Mouse (Mus musculus) lung, adult 18-20 months (tissue): ENCODE data around the gene Snapc3.
A peak's percentile ranks its signal among the peaks of the same experiment; 100 is the strongest.

Experiments
- DNase-seq, 2 experiments: peaks; one replicate each; pipeline ENCODE4 v3.0.0; 2022; ENCODE audit warnings: mixed read lengths in 2 of 2

Snapc3 gene

DNA sequence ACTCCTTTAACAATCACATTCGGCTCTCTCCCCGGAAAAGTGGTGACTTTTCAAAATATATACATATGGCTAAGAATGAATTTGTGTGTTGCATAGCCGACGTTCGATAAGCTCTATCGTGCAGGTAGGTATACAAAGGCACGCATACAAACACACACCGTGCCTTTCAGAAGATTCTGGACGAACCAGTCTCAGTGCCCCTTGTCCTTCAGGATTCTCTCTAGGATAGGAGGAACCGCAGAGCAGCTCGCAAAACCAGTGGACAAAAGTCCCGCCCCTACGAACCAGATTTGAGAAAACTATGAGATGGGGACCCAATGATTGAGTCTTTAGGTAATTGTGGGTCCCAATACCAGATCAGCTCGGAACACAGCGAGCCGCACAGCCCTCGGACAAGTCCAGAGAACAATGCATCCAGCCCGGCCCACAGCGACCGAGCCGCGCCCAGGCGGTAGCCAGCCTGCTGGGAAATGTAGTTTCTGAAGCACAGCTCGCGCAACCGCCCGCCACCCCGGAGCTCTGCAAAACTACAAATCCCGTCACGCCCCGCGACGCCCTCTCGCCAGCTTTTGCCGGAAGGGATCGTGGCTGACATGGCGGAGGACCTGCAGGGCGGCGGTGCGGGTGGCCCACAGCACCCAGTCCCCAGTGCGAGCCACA is at the start of gene Snapc3:
TSS of gene Snapc3 (plus strand) at position 565 of the 660 bp plus-strand sequence.
- DNase-seq: peak; percentile 96 to 97

DNA sequence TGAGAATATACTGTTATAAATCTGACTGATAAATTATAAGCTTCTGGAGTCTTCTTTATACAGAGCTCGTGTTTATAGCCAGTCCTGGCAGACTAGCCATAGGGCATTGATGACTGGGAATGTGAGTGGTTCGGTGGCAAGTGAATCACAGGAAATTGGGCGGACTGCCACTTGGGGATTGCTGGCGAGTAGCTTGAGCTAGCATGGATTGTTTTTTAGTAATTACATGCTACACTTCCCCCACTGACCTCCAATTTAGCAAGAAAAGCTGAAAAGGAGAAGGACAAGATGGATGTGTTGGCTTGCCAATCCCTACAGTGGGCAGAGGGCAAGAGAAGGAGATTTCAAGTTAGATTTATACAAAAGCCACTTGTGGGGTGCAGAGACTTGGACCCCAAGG is 44.1 kb upstream of the Snapc3 start:
- no peak for DNase-seq

DNA sequence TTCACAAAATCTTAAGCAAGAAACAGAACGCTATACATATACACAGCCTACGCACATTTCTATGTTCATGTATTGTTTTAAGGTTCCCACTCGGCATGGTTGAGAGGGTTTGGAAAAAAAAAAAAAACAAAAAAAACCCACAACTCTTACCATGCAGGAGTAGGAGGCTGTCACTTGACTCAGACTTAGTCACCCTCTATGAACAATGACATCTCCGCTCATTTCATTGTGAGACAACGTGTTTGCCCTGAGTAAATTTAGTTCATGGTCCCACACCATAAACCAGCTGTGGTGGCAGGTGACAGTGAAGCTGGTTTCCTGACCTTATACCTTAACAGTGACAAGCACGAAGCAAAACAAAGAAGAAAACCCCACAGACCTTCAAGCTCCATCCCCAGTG is 41.9 kb upstream of the Snapc3 start:
- no peak for DNase-seq

DNA sequence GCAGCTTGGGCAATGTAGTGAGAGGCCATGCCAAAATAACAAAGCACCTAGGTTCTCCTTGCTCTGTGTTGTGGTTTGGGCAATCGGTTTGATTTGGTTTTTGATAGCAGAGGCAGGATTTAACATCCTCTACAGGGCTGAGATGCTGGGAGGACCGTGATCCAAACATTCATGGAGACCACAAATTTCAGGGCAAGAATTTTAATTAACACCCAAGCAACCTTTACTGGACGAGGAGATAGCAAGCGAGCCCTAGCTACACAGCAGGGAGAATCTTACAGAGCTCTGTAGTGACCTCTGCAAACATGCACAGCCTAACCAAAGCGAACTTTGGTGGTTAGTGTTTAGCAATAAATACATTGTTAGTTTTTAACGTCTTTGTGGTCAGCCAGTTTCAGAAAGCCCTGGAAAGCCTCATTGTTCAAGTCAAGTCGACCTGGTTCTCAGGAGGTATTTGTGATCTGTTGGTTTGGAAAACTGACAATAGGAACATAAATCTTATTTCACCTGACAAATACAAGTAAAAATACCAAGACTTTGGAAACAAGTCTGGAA is 41.0 kb upstream of the Snapc3 start:
- DNase-seq: no peak

DNA sequence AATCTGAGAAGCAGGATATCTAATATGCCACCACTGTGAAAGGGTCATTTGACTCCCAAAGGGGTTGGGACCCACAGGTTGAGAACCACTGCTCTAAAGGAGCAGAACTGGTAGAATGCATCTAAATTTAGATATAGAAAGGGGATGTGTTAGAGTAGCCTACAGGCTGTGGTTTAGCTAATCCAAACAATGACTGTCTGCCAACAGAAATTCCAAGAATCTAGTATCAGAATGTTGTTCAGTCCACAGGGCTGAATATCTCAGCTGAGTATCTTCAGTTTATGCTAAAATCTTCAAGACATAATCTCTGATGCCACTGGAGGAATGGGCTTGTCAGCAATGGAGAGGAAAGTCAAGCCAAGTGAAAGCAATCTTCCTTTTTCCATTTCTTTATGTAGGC is 38.5 kb upstream of the Snapc3 start:
- no peak for DNase-seq

DNA sequence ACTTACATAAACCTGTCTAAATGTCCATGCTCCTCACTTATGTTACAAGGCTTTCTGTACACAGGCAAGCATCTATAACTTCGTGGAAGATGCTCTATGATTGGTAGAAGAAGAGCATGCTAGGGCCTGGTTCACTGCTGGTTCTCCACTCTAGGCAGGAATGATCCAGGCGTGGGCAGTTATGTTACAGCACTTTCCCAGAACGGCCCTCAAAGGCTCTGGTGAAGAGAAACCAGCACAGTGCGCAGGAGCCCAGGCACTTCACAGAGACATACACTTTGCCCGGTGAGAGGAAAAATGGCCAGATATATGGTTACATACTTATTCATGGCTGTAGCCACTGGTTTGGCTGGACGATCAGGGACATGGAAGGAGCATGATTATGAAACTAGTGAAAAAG is 37.8 kb upstream of the Snapc3 start:
- no peak for DNase-seq

DNA sequence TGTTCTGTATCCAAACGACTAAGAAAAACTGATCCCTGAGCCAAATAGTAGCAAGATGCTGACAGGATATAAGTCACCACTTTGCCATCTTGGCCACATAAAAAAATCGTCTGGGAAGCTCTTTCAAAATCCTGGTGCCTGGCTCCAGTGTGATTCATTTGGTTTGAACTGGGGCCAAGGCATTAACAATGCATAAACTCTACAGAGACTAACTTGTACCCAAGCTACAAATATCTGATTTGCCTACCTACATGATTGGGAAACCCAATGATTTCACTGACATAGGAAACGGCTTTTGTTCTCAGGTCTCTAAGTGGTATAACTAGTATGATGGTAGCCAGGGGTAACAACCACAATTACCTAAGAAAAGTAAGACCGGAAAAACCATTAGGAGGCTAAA is 37.3 kb upstream of the Snapc3 start:
- DNase-seq: peak; percentile 7 to 59

DNA sequence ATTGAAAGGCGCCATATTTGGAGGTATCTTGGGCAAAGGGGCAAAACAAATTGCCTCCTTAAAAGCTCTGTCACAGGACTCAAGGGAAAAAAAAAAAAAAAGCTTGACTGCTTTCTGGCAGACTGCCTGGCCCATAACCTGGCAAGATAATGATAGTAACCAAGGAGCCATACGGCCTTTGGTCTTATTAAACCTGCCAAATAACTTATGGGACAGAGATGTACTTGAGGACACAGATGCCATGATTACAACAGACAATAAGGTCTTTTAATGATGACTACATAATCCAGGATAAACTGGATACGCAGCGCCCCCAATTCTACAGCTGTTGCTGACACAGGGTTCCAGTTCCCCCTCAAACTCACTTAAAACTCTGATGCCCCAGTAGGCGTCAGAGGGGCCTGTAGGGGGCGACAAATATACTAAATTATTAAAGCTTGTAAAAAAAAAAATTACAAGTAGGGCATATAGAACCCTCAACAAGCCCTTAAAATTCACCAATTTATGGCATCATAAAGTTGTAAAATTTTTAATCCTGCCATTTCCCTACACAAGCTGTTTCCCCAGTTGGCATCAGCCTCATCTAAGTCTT is 33.5 kb upstream of the Snapc3 start:
- peak; percentile 15 to 33 for DNase-seq

DNA sequence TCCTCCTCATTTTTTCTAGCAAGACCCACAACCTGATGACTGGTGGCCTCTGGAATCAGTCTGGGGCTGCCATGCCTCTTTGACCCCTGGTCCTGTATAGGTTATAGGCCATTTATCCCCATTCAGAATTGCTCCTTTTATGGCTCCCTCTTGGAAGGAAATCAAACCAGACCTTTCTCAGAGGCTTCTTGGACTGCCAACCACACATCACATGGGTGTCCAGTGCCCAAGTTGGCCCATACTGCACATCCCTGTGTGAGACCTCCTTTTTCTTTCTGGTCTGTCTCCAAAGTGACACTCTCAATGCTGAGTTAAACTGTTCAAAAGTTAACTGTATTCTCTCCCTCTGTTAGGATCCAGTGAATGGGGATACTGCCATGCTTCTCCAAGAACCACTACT is 32.4 kb upstream of the Snapc3 start:
- DNase-seq: no peak

DNA sequence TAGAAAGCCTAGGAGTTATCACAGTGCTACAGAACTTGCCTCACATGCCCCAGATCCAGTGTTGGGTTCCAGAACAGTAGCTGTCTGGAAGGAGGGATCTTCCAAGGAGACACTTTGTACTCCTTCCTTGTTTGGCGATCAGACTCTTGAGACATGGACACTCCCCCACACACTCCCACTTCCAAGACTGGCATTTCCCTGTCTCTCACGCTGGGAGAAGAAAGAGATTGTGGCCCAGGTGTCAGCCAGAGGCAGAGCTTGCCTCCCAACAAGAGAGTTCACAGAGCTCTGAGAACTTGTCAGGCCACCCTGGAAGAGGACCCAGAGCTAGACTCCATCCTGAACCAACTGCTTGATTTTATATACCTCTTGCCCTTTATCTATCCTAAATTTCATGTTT is 27.0 kb upstream of the Snapc3 start:
- DNase-seq: no peak

DNA sequence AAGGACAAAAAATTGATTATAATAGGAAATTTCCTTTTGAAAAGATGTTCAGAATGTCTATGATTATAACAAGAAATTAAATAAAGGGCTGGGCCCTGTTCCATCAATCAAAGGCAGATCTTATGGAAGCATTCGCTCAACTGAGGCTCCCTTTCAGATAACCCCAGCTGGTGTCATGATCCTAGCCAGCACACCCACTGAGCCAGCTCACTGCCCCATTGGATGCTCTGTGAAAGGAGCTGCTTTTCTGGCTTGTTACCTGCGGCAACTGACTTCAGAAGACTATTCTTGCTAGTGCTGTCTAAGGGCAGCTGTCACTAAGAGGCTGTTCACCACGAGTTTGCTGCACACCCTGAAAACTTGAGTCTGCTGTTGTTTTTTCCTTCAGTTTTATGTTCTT is 25.6 kb upstream of the Snapc3 start:
- no peak for DNase-seq

DNA sequence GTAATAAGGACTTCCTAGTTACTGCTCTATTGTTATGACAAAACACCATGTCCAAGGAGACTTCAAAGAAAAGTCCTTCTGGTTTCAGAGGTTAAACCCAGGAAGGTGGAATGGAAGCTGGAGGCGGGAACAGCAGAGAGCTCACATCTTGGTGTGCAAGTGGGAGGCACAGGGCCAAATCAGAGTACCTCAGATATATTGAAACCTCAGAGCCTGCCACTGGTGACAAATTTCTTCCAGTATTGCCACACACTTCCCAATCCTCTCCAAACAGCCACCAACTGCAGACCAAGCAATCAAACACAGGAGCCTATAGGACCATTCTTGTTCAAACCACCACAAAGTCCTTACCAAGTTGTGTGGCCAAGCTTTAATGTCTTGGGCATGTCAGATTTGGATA is 23.8 kb upstream of the Snapc3 start:
- no peak for DNase-seq

DNA sequence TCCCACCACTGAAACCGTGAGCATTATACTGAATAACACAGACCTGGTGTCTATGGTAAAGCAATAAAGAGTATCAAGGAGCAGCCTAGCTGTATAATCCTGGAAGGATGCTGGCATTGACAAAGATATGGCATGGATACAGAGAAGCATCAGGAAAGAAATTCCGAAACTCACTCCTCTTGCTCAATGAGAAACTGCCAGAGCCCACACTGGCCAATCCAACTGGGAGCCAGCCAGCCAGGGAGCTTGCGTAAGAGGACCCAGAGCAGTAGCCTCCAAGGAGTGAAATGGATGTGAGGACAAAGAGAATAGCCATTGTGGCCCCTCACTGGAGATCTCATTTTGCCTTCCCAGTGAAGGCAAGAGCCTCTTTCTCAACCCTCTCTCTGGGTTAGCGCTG is 21.2 kb upstream of the Snapc3 start:
- peak; percentile 59 to 70 for DNase-seq

DNA sequence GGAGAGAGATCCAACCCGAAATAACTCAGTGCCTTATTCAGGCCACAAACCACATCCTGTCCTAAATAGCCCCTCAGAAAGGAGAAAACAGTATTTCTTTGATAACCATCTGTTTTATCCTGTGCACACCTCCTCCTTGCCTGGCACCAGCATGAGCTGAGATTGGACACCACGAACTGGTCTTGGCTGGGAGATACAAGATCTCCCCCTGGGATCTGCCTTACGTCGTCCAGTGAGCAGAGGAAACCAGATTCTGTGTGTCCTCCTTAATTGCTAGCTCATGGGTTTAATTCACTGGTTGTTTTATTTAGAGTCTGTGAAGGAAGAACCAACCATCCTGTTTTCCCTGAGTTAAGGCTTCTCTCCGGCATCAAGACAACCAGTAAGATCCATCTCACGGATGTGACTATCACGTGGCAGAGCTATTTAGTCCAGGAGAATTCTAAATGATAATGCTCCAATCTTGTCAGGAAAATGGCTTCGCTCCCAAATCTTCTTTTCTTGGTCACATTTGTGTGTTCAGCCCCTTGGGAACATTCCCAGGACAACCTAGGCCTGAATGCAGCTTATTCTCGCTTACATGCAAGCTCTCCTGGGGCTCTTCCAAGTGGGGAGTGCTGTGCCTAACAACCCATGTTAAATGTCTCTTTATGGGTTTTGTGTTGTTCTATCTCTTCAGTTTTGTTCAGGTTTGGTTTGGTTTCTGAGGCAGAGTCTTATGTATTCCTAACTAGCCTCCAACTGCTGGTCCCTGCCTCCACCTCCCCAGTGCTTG is 20.3 kb upstream of the Snapc3 start:
- DNase-seq: no peak

DNA sequence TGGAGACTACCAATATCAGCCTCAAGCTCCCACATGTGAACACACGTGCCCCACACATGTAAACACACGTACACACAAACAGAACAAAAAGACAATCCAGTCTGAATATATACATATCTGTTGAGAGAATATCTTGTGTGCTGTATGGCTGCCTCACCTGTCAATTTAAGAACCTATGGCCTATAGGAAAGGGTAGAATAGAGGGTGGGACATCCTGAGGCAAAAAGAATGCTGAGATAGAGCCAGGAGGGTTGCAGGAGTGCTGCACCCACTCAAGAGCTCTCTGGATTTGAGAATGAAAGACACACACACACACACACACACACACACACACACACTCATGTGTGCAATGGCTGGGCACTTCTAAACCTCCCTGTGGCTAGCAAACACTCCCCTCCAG is 19.0 kb upstream of the Snapc3 start:
- no peak for DNase-seq

DNA sequence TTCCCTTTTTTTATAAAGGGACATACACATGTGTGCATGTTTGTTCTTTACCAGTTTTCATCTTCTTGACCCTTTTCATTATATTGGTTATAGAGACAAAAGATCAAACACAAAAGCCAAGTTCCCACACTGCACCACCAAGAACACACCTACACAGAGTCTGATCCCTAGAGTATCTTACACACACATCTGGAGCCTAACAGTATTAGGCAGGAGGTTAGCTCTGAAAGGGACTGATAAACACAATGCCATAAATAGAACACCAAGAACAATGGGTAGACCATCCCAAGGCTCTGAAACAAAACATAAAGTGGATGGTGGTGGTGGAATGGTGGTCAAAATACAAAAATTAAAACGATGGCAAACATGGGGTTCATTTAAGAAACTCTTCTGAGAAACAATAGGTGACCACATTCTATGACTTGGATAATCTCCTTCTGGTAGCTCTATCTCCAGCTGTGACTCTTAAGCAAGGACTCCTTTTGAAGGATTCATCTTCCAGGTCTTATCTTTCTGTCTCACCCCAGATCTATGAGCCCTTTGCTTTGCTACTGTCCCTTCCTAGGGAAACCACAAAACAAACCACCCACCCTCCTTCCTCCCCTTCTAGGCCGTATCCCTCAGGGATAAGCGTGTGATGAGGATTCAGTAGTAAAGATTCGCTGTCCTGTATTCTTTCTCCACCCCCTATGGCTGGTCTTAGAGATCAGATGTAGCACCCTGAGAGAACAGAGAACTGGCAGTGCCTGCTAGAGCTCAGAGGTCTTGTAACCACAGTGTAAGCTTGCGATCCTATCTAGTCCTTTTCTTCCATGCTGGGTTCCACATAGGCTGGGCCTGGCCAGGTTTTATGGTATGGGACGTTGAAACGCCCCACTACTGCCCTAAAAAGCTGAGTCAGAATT is 16.6 kb upstream of the Snapc3 start:
- DNase-seq: no peak

DNA sequence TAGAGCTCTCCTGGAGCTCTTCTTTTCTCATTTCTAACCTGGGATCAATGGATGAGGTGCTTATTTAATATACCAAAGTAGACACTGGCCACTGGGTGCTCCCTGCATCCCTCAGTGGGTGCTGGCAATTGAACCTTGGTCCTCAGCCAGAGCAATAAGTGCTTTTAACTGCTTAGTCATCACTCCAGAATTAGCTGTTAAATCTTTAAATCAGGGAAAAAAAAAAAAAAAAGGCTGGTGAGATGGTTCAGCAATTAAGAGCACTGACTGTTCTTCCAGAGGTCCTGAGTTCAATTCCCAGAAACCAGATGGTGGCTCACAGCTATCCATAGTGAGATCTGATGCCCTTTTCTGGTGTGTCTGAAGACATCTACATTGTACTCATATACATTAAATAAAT is 15.8 kb upstream of the Snapc3 start:
- no peak for DNase-seq

DNA sequence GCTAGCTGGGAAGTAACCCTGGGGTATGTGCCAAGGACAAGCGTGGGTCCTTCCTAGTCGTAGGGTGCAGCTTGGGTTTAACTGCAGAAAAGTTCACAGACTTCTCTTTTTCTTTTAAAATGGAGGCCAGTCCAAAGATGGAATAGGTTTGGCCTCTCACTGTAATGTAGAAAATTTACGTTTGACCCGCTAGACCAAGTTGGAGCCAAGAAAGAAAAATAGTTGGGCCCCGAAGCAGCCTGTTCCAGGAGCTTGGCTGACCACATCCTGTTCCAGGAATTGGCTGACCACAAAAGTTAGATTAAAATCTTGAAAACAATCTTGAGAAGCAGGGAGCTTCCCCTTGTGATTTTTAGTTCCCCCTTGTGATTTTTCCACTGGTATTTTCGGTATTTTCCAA is 9.8 kb upstream of the Snapc3 start:
- peak in 1 of 2 experiments; percentile 17 for DNase-seq

DNA sequence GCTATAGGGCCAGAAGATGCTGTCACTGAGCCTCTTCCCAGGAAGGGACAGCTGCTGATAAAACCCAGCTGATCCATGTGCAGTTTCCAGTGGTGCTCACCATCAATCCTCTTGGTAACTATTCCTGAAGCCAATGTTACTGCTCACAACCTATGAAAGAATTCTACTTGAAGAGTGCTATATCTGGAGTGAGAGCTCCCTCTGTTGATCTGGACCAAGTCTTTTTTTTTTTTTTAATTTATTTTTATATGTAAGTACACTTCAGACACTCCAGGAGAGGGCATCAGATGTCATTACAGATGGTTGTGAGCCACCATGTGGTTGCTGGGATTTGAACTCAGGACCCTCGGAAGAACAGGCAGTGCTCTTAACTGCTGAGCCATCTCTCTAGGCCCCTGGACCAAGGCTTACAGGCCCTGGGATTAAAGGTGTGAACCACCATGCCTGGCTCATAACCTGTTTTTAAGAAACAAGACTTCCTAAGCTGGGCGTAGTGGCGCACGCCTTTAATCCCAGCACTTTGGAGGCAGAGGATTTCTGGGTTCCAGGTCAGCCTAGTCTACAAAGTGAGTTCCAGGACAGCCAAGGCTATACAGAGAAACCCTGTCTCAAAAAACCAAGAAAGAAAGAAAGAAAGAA is 7.5 kb upstream of the Snapc3 start:
- DNase-seq: no peak

DNA sequence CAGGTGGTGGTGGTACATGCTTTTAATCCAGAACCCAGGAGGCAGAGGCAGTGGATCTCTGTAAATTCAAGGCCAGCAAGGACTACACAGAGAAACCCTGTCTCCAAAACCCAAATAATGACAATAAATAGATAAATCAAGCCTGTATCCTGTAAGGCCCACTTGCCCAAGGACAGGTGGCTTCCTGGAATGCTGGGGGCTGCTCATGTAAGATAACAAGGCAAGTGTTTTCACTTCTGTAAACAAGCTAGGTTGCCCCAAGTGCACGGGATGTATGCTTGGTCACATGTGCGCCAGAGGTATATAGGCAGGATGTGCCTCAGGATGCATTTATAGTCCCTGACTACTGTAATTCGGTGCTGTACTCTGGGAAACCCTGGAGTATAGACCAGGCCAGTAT is 5.5 kb upstream of the Snapc3 start:
- DNase-seq: no peak

DNA sequence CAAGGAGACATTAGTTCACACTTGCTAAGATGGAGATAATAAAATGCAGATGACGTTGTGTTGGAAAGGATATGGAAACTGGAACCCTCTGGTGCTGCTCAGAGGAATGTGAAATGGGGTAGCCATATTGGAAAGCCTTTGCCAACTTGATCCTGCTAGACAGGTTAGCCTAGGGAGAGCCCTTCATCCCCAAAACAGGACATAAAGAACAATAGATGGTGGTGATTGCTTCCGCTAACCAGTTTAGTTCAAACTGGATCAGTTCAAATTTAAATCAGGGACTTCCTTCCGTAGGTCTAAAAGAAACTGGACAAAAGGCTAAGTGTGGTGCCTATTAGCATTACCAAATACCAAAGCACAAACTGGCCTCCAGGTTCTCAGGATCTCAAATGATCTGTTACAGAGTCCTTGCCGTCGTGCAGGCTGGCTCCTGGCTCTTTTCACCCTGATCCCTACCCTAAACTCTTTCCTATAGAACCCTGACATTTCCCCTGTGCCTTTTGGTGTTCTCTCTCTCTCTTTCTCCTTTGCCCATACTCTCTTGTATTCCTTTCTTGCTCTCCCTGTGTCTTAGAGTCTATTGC is 3.2 kb upstream of the Snapc3 start:
- no peak for DNase-seq

DNA sequence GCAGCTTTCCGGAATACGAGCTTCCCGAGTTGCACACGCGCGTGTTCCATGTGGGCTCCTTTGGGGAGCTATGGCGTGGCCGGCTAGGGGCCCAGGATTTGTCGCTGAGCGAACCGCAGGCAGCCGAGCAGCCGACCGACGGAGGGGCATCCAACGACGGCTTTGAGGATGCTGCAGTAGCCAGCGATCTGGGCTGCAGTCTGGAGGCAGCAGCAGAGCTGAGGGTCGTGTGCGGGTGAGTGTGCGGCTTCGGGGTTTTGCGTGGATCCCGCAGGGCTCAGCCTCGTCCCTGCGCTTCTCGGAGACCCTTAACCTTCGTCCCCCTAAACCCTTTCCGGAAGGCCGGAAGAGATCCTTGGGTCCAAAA is 279 bp downstream of the Snapc3 start:
- no peak for DNase-seq
